Comparison of ENCODE assay signal across 15 mouse cellular contexts in the genomic region with DNA sequence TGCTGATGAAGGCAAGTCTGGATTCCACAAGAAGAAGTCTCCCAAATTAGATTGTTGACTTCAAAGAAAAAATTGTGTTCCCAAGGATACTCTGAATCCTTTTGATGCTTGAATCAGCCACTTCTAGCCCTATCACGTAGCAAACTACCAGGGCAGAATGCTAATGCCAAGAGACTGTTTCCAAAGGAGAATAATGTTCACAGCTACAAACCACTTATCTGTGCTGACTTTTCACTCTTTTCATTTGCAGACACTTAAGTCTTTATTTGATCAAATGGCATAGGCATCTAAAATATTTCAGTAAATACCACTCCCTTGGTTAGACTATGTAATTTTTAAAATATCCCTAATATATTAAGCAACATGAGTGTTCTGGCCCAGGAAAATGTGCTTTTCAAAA.
"Had no signal": no experiment of that assay in that cellular context is flagged by ENCODE, and none has a peak within 500 bp of the region (broad histone marks: within the 10 kb centered on the region; RNA-seq: fewer than 3 reads in every experiment).

No protein-coding gene starts in this region.

- H3K4me2 ChIP-seq: neural tube, embryonic 15.5 days; stomach, embryonic 15.5 days had no signal

- H3K4me3 ChIP-seq: neural tube, embryonic 15.5 days; stomach, embryonic 15.5 days had no signal

- H3K36me3 ChIP-seq: neural tube, embryonic 15.5 days; stomach, embryonic 15.5 days had no signal

- H3K9ac ChIP-seq: neural tube, embryonic 15.5 days; stomach, embryonic 15.5 days had no signal

- H3K27ac ChIP-seq: neural tube, embryonic 15.5 days; stomach, embryonic 15.5 days; stomach, postnatal 0 days had no signal

- H3K4me1 ChIP-seq: neural tube, embryonic 15.5 days; stomach, embryonic 15.5 days had no signal

- H3K27me3 ChIP-seq: neural tube, embryonic 15.5 days; stomach, embryonic 15.5 days had no signal

- H3K9me3 ChIP-seq: neural tube, embryonic 15.5 days; stomach, embryonic 15.5 days had no signal

- DNase-seq: retina, postnatal 1 day; right cerebral cortex, adult 18-20 months; right cerebral cortex, postnatal 14 days; right cerebral cortex, postnatal 25 days; right cerebral cortex, postnatal 4 days; spleen, adult 18-20 months; thymus, adult 18-20 months; thymus, adult 2 months; thymus, postnatal 14 days; thymus, postnatal 25 days; thymus, postnatal 36 days; thymus, postnatal 4 days had no signal
